Mouse (Mus musculus) retina, postnatal 1 day (tissue): Measurements from ENCODE around the gene Nipa2.

Experiments used
- DNase-seq: peaks from one replicate; pipeline ENCODE4 v3.0.0-alpha.2; 2012

The Nipa2 gene

GRCm38 (mm10) chr7:55962004-55962908 is at the start of gene Nipa2:
Gene Nipa2, minus strand, starts transcription at chr7:55962476.
- peak; percentile 94 for DNase-seq

DNA sequence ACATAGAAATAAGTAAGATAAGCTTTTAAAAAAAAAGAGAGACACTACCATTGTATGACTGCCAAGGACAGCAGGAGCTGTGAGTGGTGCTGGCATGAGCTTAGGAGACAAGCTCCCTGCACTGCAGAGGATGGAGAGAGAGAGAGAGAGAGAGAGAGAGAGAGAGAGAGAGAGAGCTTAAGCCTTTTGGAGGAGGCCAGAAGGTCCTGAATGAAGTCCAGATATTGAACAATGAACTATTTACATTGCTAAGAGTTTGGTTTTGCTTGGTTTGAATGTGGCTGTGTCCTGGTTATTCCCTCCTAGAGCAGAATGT is 48.7 kb upstream of the Nipa2 start:
- no peak for DNase-seq

DNA sequence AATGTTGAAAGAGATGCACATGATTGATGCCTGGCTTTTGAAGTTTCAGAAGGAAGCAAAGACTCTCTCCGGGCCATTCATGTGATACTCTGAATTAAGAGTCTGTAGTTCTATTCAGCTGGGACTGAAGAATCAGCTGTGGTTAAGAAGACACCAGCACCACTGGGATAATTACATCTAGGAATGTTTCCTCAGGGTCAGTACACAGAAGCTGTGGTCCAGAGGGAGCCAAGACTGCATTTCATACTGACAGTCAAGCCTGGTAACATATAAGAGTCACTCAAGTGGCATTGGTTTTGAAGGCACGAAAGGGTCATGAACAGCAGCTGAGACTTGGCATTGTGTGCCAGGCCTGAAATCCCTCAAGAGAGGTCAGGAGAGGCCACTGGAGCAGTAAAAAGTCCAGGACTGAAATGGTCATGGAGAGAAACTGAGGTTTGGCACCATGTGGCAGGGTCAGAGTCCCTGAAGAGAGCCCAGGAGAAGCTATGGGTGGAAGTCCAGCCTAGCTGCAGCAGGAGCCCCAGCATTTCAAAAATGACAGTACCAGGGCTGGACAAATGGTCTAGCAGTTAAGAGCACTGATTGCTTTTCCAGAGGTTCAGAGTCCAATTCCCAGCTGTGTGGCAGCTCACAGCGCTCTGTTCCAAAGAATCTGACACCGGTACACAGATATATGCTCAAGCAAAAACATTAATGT is 48.2 kb upstream of the Nipa2 start:
- no peak for DNase-seq

DNA sequence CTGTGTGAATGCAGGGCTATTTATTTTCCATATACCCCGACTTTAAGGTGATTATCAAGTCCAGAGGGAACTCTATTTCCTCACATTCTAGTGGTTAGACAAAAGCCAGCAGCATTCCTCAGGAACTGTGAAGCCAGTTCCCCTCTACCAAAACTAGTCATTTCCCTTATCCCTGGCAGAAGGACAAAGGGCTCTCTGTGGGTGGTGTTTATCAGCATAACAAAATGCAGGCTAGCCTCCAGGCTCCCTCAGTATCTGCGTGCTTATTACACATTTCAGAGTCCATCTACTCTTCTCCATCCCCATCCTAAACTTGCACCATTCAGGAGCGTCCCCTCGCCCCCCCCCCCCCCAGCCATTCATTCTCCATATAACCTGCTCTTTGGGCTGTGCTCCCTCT is 36.7 kb upstream of the Nipa2 start:
- peak; percentile 10 for DNase-seq

DNA sequence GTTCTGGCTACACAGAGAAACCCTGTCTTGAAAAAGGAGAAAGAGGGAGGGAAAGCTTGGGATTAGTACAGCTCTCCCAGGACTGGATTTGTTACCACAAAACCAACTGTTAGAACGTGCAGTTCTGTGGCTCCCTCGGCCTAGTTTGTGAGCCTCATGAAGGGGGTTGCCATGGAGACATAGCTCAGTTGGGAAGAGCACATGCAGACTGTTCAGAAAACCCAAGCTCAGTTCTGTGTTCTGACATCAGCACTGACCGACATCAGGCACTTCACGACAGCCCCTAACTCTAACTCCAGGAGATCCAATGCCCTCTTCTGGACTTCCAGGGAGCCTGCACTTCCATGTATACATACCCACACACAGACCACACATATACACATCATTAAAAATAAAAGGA is 32.7 kb upstream of the Nipa2 start:
- DNase-seq = peak; percentile 31

DNA sequence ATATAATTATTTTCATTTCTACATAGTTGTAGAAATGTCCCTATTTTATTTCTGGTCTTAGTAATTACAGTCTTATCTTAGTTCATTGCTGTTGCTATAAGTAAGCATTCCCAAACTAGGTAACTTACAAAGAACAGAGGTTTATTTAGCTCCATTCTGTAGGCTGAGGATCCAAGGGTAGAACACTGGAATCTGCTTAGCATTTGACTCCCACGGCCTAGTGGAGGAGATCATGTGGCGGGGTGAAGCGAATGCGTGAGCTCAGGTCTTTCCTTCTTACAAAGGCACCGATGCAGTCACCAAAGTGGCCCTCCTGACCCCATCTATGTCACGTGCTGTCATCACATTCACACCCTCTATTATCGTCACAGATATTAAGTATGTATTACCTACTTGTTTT is 29.6 kb upstream of the Nipa2 start:
- DNase-seq = no peak

DNA sequence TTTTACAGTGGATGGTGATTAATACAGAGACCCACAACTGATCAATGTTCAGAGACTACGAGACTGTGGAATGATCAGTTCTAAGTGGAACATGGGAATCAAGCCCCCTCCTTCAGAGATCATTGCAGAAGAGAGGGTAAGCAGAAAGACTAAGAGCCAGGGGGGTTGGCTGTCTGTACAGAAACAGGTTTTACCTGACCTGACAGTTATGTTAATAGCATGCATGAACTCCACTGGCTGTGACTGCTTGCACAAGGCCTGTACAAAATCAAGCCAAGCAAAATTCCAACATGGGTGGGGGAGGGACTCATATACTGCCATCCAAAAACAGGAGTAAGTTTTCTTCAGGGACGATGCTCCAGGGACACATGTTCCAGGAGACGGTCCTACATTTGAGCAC is 28.9 kb upstream of the Nipa2 start:
- no peak for DNase-seq

GRCm38 (mm10) chr7:55986526-55987214 is 24.4 kb upstream of the Nipa2 start:
- peak; percentile 77 for DNase-seq

- DNase-seq = no peak
Observed at GRCm38 (mm10) chr7:55984754-55985153, 22.5 kb upstream of the Nipa2 start.

DNA sequence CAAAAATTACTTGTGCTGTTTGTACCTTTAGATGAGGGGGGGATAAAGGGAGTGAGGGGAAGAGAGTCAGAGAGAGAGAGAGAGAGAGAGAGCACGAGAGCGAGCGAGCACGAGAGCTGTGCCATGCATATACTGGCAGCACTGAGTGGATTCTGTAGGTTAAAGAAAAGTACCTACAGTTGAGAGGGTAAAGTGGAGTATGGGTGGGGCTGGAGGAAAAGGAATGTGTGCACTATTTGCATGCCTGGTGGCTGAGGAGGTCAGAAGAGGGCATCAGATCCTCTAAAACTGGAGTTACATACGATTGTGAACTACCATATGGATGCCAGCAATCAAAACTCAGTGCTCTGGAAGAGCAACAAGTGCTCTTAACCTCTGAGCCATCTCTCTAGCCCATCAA is 20.8 kb upstream of the Nipa2 start:
- DNase-seq = no peak

- no peak for DNase-seq
Observed at GRCm38 (mm10) chr7:55982010-55982700, 19.9 kb upstream of the Nipa2 start.

GRCm38 (mm10) chr7:55981511-55981910 is 19.2 kb upstream of the Nipa2 start:
- DNase-seq = no peak

DNA sequence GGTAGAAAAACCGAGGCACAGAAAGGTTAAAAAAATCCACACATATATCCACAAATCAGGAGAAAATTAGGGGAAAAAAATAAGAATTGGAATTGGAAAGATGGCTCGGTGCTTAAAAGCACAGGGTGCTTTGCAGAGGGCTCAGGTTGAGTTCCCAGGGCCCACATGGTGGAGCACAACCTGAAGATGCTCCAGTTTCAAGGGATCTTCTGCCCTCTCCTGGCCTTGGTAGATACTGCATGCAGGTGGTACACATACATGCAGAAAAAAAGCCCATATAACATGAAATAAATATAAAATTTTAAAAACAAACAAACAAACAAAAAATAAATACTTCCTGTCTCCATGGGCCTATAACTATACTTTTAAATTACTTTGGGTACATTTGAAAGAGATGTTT is 12.2 kb upstream of the Nipa2 start:
- DNase-seq = no peak

DNA sequence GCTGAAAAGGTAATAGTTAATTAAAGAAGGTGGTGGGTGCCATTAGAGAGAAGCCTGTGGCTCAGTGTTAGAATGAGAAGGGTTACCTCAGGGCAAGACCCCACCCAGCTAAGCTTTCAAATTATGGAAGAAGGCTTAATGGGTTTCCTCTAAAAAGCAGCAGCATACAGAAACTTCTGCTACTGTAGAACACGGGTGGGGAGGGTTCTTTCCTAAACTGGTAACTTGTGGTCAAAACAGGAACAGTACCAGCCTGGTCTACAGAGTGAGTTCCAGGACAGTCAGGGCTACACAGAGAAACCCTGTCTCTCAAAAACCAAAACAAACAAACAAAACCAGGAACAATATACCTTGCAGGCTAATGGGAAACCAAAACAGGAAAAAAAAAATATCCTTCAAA is 7.1 kb upstream of the Nipa2 start:
- no peak for DNase-seq

- no peak for DNase-seq
Observed at GRCm38 (mm10) chr7:55968258-55968901, 6.1 kb upstream of the Nipa2 start.

DNA sequence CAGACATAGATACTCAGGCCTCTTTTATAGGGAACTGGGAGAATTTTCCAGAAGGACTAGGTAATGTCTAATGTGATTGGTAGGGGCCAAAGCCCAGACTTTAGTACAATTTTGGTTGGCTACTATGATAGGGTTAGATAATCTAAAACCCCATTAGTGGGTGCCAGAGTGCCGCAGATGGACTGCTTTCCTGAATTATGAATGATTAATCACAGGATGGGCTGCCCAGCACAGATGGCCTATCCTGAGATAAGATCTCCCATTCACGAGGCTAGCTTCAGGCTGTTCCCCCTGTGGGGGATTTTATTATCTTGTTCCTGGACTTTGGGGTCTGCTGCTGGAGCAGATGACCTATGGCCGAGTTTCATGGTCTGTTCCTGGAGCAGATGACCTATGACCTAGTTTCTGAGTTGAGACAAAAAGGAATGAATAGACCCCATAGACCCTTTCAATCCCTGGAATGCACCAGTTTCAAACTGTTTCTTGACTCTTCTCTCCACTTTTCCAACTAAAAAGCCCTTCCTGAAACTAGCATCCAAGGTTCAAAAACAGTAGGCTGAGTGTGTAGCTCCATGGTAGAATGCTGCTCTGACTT is 4.7 kb upstream of the Nipa2 start:
- peak; percentile 7 for DNase-seq

GRCm38 (mm10) chr7:55960506-55960905 is 1.8 kb downstream of the Nipa2 start:
- no peak for DNase-seq

GRCm38 (mm10) chr7:55959801-55960200 is 2.5 kb downstream of the Nipa2 start:
- no peak for DNase-seq

DNA sequence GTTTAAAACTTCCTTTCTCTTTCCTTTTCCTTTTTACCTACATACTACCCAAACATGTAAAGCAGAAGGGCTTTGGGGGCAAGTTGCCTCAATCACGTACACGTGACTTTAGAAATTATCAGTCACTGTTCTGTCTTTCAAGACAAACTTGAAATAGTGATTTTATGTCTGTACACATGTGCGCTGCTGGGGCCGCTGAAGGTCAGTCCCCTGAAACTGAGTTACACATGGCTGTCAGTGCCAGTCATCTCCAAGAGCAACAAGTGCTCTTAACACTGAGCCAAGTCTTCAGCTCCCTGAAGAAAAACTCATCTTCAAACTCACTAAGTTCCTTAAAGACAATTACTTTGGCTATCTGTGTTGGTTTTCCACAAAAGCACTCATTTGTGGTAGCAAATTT is 4.4 kb downstream of the Nipa2 start:
- no peak for DNase-seq

- DNase-seq = no peak
Observed at GRCm38 (mm10) chr7:55957178-55957577, 5.1 kb downstream of the Nipa2 start.

DNA sequence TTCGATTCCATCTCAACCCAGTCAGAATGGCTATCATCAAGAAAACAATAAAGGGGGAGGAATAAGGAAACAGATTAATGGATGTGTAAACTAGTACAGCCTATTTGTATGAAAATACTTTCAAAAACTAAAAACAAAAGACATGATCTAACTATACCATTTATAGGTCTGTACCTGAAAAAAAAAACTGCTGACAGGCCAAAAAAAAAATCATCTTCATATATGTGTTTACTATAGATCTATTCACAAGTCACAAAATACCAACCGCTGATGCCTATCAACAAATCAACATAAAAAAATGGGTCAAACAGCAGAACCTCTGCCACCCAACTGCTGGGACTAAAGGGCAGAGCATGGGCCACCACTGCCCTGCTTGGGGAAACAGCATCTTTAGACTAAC is 6.2 kb downstream of the Nipa2 start:
- no peak for DNase-seq

DNA sequence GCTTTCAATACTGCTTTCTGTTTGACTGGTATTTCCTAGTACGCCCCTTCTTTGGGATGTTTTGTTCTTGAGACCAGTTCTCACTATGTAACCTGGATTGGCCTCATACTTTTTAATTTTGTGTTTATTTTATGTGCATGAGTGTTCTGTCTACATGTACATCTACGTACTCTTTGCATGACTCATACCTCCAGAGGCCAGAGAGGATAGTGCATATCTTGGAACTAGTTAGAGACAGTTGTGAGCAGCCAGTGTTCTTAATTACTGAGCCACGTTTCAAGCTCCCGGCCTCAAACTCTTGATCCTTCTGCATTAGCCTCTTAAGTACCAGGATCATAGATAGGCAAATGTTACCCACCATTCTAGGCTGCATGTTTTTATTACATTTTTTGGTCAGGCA is 23.9 kb downstream of the Nipa2 start:
- DNase-seq = no peak
